Mouse (Mus musculus): Measurements from ENCODE around the gene Mepe.

The Mepe gene

GRCm38 (mm10) chr5:104344526-104345240 lies 19.6 kb downstream of the Mepe start:
- in situ Hi-C loops (cut with MboI; ENCODE audit: low sequenced_read_pairs) = loop anchor here (25.0 kb wide), 2 partner anchors 357 to 968 kb away; partner anchors contain the start of gene Hsd17b13

DNA sequence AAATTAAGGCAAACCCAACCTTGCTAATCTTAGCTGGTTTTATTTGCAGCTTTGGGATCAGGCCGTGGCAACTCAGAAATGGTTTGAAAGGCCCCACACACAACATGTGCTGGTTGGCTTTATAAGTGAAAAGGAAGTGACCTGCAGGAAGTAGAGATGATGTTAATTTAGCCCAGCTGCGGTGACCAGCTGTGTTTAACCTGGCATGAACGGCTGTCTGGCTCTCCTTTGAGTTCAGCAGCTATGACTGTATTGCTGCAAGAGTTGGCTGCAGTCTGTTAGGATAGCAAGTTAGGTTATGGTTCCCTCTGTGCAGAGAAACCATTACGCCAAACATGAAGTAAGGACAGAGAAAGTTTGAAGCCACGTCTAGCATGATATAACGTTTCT lies 20.1 kb downstream of the Mepe start:
- in situ Hi-C loops (cut with MboI; ENCODE audit: low sequenced_read_pairs) = loop anchor here (25.0 kb wide), 2 partner anchors 358 to 967 kb away; partner anchors contain the start of gene Hsd17b13

GRCm38 (mm10) chr5:104351041-104351440 lies 25.9 kb downstream of the Mepe start:
- in situ Hi-C loops (cut with MboI; ENCODE audit: low sequenced_read_pairs) = no loop called here

- in situ Hi-C loops (cut with MboI; ENCODE audit: low sequenced_read_pairs) = no loop called here
These were observed 26.7 kb downstream of the Mepe start for GRCm38 (mm10) chr5:104351874-104352273.

- in situ Hi-C loops (cut with MboI; ENCODE audit: low sequenced_read_pairs) = no loop called here
These were observed 32.4 kb downstream of the Mepe start for GRCm38 (mm10) chr5:104357575-104357974.

GRCm38 (mm10) chr5:104358592-104358991 lies 33.5 kb downstream of the Mepe start:
- in situ Hi-C loops (cut with MboI; ENCODE audit: low sequenced_read_pairs) = no loop called here

DNA sequence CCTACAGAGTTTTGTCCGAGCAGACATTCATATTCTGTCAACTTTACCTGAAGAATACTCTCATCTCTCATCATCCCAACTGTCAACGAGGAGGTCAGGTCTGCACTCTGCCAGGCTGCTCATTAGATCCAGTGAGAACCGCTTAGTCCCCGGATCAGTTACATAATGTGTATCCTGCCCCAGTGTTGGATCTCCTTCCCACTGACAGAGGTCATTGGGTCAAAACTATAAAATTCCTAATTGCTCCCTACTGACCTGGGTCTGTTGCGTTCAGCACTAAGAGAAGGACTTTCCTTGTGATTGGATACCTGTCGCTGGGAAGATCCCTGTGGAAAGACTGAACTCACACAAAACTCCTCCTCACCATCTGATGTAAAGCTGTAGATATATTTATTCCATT lies 34.1 kb downstream of the Mepe start:
- in situ Hi-C loops (cut with MboI; ENCODE audit: low sequenced_read_pairs) = no loop called here

GRCm38 (mm10) chr5:104370580-104370979 lies 45.5 kb downstream of the Mepe start:
- in situ Hi-C loops (cut with MboI; ENCODE audit: low sequenced_read_pairs) = no loop called here

- in situ Hi-C loops (cut with MboI; ENCODE audit: low sequenced_read_pairs) = no loop called here
These were observed 46.2 kb downstream of the Mepe start for GRCm38 (mm10) chr5:104371284-104371683.

DNA sequence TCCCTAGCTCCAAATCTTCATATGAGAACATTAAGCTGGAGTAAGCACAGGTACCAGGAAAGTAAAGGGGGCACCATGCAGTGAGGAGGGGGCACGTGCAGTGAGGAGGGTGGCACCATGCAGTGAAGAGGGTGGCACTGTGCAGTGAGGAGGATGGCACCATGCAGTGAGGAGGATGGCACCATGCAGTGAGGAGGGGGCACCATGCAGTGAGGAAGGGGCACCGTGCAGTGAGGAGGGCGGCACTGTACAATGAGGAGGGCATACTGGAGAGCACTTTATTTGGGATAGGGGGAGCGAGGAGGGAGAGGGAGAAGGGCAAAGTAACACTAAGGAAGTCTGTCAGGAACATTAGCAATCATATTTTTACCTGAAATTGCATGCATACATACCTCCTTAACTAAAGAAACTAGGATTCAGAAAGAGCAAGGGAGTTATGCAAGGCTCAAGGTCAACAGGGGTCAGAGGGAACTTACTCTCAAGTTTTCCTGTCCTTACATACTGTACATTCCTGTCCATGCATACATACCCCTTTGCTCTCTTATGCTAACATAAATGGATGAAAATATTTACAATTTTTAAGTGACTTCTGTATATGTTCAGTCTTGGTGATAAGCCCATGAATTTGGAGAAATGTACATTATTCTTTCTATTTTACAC lies 48.6 kb downstream of the Mepe start:
- in situ Hi-C loops (cut with MboI; ENCODE audit: low sequenced_read_pairs) = no loop called here

DNA sequence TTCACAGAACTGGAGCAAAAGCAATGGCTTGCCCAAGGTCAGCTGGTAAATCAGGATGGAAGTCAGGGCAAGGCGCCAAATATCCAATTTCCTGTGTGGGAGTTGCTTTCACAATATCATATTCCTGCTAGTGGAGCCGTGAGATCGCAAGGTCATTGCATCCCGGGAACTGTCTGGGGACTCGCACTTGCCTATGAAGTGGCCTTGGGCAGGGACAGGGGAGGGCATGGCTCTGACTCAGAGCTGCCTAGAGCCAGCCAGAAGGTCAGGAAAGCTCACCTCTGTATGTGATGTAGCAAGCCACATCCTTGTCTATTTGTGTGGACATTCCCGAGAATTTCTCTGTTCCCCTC lies 49.2 kb downstream of the Mepe start:
- in situ Hi-C loops (cut with MboI; ENCODE audit: low sequenced_read_pairs) = no loop called here

DNA sequence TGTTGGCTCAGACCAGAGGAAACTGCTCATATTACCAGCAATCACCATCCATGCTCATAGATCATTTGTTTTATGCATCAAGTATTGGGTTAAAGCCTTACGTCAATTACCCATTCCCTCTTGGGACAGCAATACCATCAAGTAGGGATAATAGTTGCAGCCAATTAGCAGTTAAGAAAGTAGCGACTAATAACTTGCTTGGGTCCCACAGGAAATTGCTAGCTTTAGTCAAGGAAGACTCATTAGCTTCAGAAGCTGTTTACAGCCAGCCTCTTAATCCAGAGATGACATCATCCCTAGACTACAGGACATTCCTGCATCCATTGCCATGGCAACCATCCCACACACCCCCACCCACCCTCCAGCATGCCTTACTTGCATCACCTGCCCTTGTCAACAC lies 50.0 kb downstream of the Mepe start:
- in situ Hi-C loops (cut with MboI; ENCODE audit: low sequenced_read_pairs) = no loop called here

DNA sequence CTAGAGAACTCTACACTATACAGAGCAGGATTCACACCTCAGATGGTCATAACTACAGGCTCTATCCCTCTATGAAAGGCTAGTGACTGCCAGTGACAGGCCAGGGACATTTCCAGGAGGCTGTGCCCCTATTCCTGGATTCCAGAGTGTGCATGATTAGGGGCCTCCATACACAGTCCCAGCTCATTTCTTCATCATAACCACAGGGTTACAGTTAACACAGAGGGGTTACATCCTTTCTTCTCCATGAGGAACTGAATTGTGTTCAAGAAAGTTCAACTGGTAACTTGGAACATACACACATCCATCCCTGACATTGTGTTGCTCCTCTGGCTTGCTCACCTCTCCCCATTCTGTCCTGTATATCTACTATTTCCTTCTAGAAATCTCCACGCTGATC lies 51.8 kb downstream of the Mepe start:
- in situ Hi-C loops (cut with MboI; ENCODE audit: low sequenced_read_pairs) = no loop called here

DNA sequence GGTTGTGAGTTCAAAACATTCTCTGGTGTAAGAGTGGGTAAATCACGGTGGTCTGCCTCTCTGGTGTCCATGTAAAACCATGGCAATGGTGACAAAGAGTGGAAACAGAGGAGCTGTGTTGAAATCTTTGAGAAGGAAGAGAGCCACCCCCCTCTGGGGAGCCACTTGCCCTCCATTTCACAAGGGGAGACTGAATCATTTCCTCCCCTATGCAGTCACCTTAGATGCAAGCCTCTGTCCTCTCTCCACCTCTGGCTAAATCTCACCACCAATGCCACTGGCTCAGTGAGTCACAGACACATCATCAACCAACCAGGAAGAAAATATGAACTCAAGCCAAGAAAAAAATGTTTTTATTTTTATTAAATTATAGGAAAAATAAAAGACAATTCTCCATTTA lies 55.4 kb downstream of the Mepe start:
- in situ Hi-C loops (cut with MboI; ENCODE audit: low sequenced_read_pairs) = no loop called here

DNA sequence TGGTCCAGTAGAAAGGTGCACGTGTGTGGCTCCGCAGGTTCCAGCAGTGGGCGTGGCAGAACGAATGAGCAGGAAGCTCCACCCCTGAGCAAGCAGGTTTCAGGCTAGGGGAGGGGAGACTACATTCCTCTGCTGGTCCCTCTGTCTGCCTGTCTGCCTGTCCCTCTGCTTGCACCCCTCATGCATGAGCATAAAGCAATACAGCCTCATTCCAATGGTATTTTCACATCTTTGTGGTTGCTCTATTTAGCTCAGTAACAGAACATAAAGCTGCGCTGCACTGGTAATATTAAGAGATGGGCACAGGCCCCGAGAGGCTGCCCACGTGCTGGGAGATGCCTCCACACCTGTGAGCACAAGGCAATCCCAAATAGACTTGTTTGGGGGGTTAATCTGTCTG lies 56.5 kb downstream of the Mepe start:
- in situ Hi-C loops (cut with MboI; ENCODE audit: low sequenced_read_pairs) = no loop called here

DNA sequence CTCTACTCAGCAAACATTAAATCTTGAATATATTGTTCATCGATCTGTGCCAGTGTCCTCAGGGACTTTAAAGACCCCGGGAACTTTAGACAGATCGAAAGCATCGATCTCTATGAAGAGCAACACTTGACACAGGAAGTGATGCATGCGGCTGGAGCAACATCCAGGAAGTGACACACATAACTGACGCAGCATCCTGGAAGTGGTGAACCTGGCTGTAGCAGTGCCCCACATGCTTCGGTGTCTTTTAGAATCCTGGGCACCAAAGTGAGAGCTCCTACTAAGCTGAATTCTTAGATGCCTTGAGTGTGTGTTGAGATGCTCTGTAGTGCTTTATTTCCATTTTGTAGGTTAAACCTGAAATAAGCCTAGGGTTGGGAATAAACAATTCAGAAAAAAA lies 59.4 kb downstream of the Mepe start:
- in situ Hi-C loops (cut with MboI; ENCODE audit: low sequenced_read_pairs) = no loop called here

DNA sequence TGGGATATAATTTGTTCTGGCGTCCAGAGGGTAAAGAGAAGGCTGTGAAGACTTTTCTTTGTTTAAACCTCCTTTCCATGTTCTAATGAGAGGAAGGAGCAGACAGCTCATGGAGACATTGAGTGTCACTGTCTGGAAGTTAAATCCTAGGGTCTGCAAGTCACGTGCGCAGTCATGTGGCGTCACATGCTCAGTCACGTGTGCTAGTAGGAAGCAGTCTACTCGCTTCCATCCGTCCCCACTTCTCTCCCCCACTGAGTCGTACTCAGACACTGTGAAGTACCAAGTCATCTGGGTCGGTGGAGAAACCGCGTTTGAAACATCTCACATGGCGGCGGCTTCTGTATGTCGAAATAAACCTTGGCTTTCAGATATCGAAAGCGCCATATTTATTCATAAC lies 60.4 kb downstream of the Mepe start:
- in situ Hi-C loops (cut with MboI; ENCODE audit: low sequenced_read_pairs) = no loop called here

- in situ Hi-C loops (cut with MboI; ENCODE audit: low sequenced_read_pairs) = no loop called here
These were observed 61.8 kb downstream of the Mepe start for GRCm38 (mm10) chr5:104386908-104387307.
